Mouse (Mus musculus) heart, postnatal 10 days (tissue): Measurements from ENCODE around the gene Ppp2r3a. TPM values are rescaled to one million over a fixed set of nuclear protein-coding genes. Genes with fewer than 3 reads are reported as not detected.

Experiments used
- total RNA-seq, 2 experiments: library from RNA; stranded (reverse); gene quantifications; 2 replicates each; pipeline ENCODE4 v1.2.3; 2021

The Ppp2r3a gene
- total RNA-seq, 2 experiments from 2014 or later: 211 to 252 TPM

Other genes starting within 250 kb of the Ppp2r3a start
- gene Pccb, start 216.9 kb downstream of the Ppp2r3a start, total RNA-seq: 10 to 100 TPM; 77.6 to 89.0 TPM
- 10 to 100 TPM; 37.8 to 39.1 TPM for gene Msl2, start 177.7 kb downstream of the Ppp2r3a start, total RNA-seq